Mouse (Mus musculus) ES-E14 (cell line): Measurements from ENCODE around the gene Rita1. TPM values are rescaled to one million over a fixed set of nuclear protein-coding genes. Genes with fewer than 3 reads are reported as not detected.

ENCODE experiments used
- DNase-seq: peaks from one replicate; pipeline ENCODE4 v3.0.0-alpha.2; 2013; ENCODE audit warnings: low read depth, low spot score
- H3K27ac ChIP-seq: 2 replicates; pipeline ENCODE4 v1.5.1; 2012; ENCODE audit warnings: low read depth, mild to moderate bottlenecking, low read length, moderate library complexity, mixed read lengths; ENCODE audit not compliant: poor library complexity, insufficient read depth, severe bottlenecking
- H3K36me3 ChIP-seq: 2 replicates; pipeline ENCODE4 v1.6.1; 2012; ENCODE audit warnings: mild to moderate bottlenecking, low read length, moderate library complexity, mixed read lengths; ENCODE audit not compliant: control insufficient read depth, poor library complexity, insufficient read depth, severe bottlenecking
- H3K4me1 ChIP-seq, 2 experiments: fragments of 150-350 bp in 1 of 2; sonication (generic) in 1 of 2; 2 replicates each; pipeline ENCODE4 v1.6.1; 2012; ENCODE audit warnings: low read length in 2 of 2, mild to moderate bottlenecking in 1 of 2, mixed read lengths in 1 of 2; ENCODE audit not compliant: control insufficient read depth in 2 of 2, insufficient read depth in 2 of 2, poor library complexity in 1 of 2
- H3K4me3 ChIP-seq, 2 experiments: fragments of 150-350 bp in 1 of 2; sonication (generic) in 1 of 2; 2 replicates each; pipeline ENCODE4 v1.5.1; 2012; ENCODE audit warnings: low read length in 2 of 2, low read depth in 1 of 2, mild to moderate bottlenecking in 1 of 2, mixed read lengths in 1 of 2; ENCODE audit not compliant: insufficient read depth in 1 of 2, poor library complexity in 1 of 2, severe bottlenecking in 1 of 2
- H3K9ac ChIP-seq: 2 replicates; pipeline ENCODE4 v1.6.1; 2012; ENCODE audit warnings: low read depth, mild to moderate bottlenecking, low read length, mixed read lengths; ENCODE audit not compliant: poor library complexity, insufficient read depth, severe bottlenecking
- H3K9me3 ChIP-seq: fragments of 150-350 bp; sonication (generic); 2 replicates; pipeline ENCODE4 v1.6.1; 2012; ENCODE audit warnings: low read depth, mild to moderate bottlenecking, low read length; ENCODE audit not compliant: control insufficient read depth, insufficient read depth
- CHD2 ChIP-seq: IDR thresholded peaks from 2 replicates; pipeline ENCODE4 v1.6.1; 2014; ENCODE audit warnings: mild to moderate bottlenecking, low read depth, low read length, inconsistent platforms
- HCFC1 ChIP-seq: IDR thresholded peaks from 2 replicates; pipeline ENCODE4 v1.6.1; 2012; ENCODE audit warnings: low read length, inconsistent platforms, borderline replicate concordance; ENCODE audit not compliant: insufficient read depth
- MAFK ChIP-seq: IDR thresholded peaks from 2 replicates; pipeline ENCODE4 v1.6.1; 2014; ENCODE audit warnings: mild to moderate bottlenecking, low read depth, low read length, inconsistent platforms; ENCODE audit not compliant: insufficient read depth
- ZC3H11A ChIP-seq: IDR thresholded peaks from 2 replicates; pipeline ENCODE4 v1.6.1; 2012; ENCODE audit warnings: low read depth, mild to moderate bottlenecking, inconsistent platforms, low read length, borderline replicate concordance
- ZNF384 ChIP-seq: IDR thresholded peaks from 2 replicates; pipeline ENCODE4 v1.6.1; 2012; ENCODE audit warnings: low read depth, low read length, inconsistent platforms
- in situ Hi-C, 2 experiments: fragments of 600-800 bp; cut with MboI; formaldehyde crosslinking; loops; one replicate each; pipeline ENCODE4 v1.15.1; 2025; ENCODE audit warnings: low sequenced_read_pairs in 2 of 2, inconsistent platforms in 1 of 2; ENCODE audit not compliant: unreplicated experiment in 2 of 2
- total RNA-seq: library from RNA; depleted of rRNA; stranded (reverse); fragments of 300-350 nt; gene quantifications from 2 replicates; pipeline ENCODE4 v1.2.3, GENCODE M21; 2012; rRNA removed

Rita1 gene
- total RNA-seq, 1 experiment = 23.7 TPM

DNA sequence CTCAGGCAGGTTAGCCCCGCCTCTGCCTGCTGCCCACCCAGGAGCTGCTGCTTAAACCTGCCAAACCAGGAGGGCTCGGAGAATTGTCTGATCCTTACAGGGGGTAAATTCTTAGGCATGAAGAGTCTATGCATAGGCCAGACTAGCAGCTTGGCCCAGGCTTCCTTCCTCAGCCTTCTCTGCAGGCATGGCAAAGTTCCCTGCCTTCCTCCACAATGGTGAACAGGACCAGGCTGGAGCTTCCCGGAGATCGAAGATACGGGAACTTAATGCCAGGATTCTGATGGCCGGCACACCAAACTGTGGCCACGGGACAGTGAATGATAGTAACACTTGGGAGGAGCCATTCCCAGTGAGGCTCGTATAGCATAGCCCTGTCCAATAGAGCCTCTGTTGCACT is 54.3 kb downstream of the Rita1 start:
- H3K36me3 ChIP-seq = peaks cover 6% of the 10 kb centered on the region; the same call in 1 of the 2 replicates
- H3K4me1 ChIP-seq = peaks cover 0 to 39% of the 10 kb centered on the region in 2 experiments; a peak in 3 of 4 replicates
- in situ Hi-C loops = no loop called here
- TF ChIP-seq HCFC1 = no peak
- TF ChIP-seq MAFK = no peak
- no peak for TF ChIP-seq ZNF384
- no peak for TF ChIP-seq CHD2
- TF ChIP-seq ZC3H11A = no peak
- no peak overlapping the region for H3K27ac ChIP-seq
- H3K9ac ChIP-seq = no peak overlapping the region
- no peak for DNase-seq
- no peak overlapping the region for H3K4me3 ChIP-seq
- H3K9me3 ChIP-seq = no peaks in the 10 kb centered on the region

GRCm38 (mm10) chr5:120555871-120556270 is 56.5 kb downstream of the Rita1 start:
- Histone ChIP-seq H3K9ac (no peak overlapping the region; the same call in 1 of the 2 replicates), H3K4me1 (peaks cover 0 to 33% of the 10 kb centered on the region in 2 experiments; a peak in 3 of 4 replicates), H3K27ac (no peak overlapping the region), H3K4me3 (peak overlapping the region in 1 of 2 experiments; percentile 1; a peak in 1 of 4 replicates), H3K9me3 (no peaks in the 10 kb centered on the region), H3K36me3 (peaks cover 6% of the 10 kb centered on the region; the same call in 1 of the 2 replicates)
- TF ChIP-seq HCFC1 = no peak
- in situ Hi-C loops = no loop called here
- no peak for DNase-seq

DNA sequence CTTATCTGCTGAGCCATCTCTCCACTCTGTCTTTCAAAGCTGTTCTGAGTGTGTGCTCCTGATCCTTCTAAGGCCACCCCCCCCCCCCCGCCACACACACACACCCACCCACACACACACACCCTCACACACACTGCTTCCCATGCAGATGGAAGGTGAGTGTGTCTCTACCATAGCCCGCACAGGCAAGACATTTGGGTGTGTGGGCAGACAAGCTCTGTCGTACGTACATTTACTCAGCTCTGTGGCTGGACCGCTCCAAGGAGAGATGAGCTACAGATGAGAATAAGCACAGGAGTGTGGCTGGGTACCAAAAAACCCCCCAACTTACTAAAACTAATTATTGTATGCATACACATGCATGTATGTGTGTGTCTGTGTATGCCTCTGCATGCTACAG is 61.7 kb downstream of the Rita1 start:
- TF ChIP-seq CHD2 = no peak
- TF ChIP-seq ZC3H11A = no peak
- TF ChIP-seq ZNF384 = no peak
- TF ChIP-seq HCFC1 = no peak
- H3K36me3 ChIP-seq = peaks cover 2% of the 10 kb centered on the region; the same call in 1 of the 2 replicates
- H3K4me1 ChIP-seq = peaks cover 2 to 9% of the 10 kb centered on the region in 2 experiments; a peak in 1 of 4 replicates
- H3K9ac ChIP-seq = no peak overlapping the region
- DNase-seq = no peak
- in situ Hi-C loops = no loop called here
- no peaks in the 10 kb centered on the region for H3K9me3 ChIP-seq
- H3K27ac ChIP-seq = no peak overlapping the region; the same call in 1 of the 2 replicates
- H3K4me3 ChIP-seq = no peak overlapping the region

DNA sequence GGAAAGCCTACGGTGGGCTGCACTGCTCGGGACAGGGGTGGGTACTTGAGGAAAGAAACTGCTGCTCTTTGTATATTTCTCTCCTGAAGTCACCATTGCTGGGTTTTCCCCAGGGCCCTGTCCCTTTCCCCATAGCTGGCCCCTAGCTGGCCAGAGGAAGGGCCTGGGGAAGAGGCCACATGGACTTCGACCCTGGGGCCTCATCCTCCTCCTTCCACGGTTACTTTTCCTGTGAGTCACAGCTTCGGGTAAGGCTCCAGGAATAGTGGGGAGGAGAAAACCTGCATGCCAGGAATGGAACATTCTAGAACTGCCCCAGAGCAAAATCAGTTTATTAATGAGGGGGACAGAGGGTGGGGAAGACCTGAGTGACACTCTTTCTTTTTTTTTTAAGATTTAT is 62.3 kb downstream of the Rita1 start:
- in situ Hi-C loops = no loop called here
- peaks cover 2 to 7% of the 10 kb centered on the region in 2 experiments; a peak in 1 of 4 replicates for H3K4me1 ChIP-seq
- no peak overlapping the region for H3K27ac ChIP-seq
- no peaks in the 10 kb centered on the region for H3K9me3 ChIP-seq
- TF ChIP-seq ZC3H11A (no peak), HCFC1 (no peak), MAFK (no peak), ZNF384 (no peak), CHD2 (no peak)
- no peak overlapping the region for H3K9ac ChIP-seq
- no peak overlapping the region; a peak in 1 of 4 replicates for H3K4me3 ChIP-seq
- DNase-seq = no peak
- no peaks in the 10 kb centered on the region; the same call in 1 of the 2 replicates for H3K36me3 ChIP-seq

DNA sequence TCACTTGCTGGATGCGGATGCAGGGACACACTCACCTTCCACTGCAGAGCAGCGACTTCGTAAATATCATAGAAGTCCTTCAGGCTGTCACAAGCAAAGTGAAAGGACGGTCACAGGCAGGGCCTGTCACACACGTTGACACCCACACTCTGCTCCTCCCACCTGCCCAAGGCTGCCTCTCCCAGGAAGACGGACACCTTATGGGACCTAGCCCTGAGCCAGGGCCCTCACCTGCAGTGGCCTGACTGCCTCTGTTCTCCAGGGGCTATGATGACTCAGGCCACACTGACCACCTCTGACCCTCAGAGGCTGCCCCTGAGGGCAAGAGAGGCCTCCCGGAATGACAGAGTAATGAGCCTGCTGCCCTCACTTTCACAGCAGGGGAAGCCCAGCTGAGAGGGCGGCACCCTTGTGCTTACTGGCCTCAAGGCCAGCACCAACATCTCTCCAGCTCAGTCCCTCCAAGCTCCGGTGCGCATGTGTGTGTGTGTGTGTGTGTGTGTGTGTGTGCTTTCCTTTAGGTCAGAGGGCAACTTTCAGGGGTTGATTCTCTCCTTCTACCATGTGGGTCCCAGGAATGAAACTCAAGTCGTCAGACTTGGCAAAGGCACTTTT is 64.0 kb downstream of the Rita1 start:
- TF ChIP-seq ZC3H11A (no peak), ZNF384 (no peak)
- no peak for DNase-seq
- Histone ChIP-seq H3K36me3 (no peaks in the 10 kb centered on the region; the same call in 1 of the 2 replicates), H3K4me1 (peaks cover 2 to 5% of the 10 kb centered on the region in 2 experiments; a peak in 1 of 4 replicates), H3K9ac (no peak overlapping the region), H3K4me3 (no peak overlapping the region), H3K9me3 (no peaks in the 10 kb centered on the region), H3K27ac (no peak overlapping the region)
- in situ Hi-C loops = no loop called here

Other genes starting within 250 kb of the Rita1 start
- gene Lhx5, start 180.9 kb downstream of the Rita1 start, total RNA-seq = 0.13 and 0.16 TPM in 2 replicates
- 0.67 TPM in 1 of 2 replicates, not detected in the other for gene Sdsl, start 139.8 kb downstream of the Rita1 start, total RNA-seq
- 0.22 TPM in 1 of 2 replicates, not detected in the other for gene Sds, start 136.1 kb downstream of the Rita1 start, total RNA-seq
- 35.3 and 59.2 TPM in 2 replicates for gene Plbd2, start 109.0 kb downstream of the Rita1 start, total RNA-seq
- 20.5 and 34.5 TPM in 2 replicates for gene Slc8b1, start 101.4 kb downstream of the Rita1 start, total RNA-seq
- 14.2 and 14.9 TPM in 2 replicates for gene Tpcn1, start 23.9 kb downstream of the Rita1 start, total RNA-seq
- 0.16 TPM in 1 of 2 replicates, not detected in the other for gene Iqcd, start 23.6 kb downstream of the Rita1 start, total RNA-seq
- 90.7 and 108 TPM in 2 replicates for gene Ddx54, start 150 bp upstream of the Rita1 start, total RNA-seq
- gene Cfap73, start 21.6 kb upstream of the Rita1 start, total RNA-seq = not detected in 2 replicates
- 3.5 and 6.9 TPM in 2 replicates for gene Rasal1, start 36.2 kb upstream of the Rita1 start, total RNA-seq
- 13.6 and 29.4 TPM in 2 replicates for gene Dtx1, start 99.3 kb upstream of the Rita1 start, total RNA-seq
- 0.85 and 1.3 TPM in 2 replicates for gene Oas2, start 137.3 kb upstream of the Rita1 start, total RNA-seq
- gene Oas3, start 165.1 kb upstream of the Rita1 start, total RNA-seq = 1.6 and 2.4 TPM in 2 replicates
- 0.18 and 0.32 TPM in 2 replicates for gene Oas1e, start 182.9 kb upstream of the Rita1 start, total RNA-seq
- gene Oas1c, start 199.9 kb upstream of the Rita1 start, total RNA-seq = 1.2 and 1.6 TPM in 2 replicates
- gene Oas1f, start 234.8 kb upstream of the Rita1 start, total RNA-seq = 0.45 and 1.1 TPM in 2 replicates
- not detected in 2 replicates for gene Oas1h, start 248.8 kb upstream of the Rita1 start, total RNA-seq